Mouse (Mus musculus) hindbrain, postnatal 0 days (tissue): ENCODE results near the gene Ppm1b. TPM values are rescaled to one million over a fixed set of nuclear protein-coding genes. Genes with fewer than 3 reads are reported as not detected.

ENCODE experiments used
- ATAC-seq: fragments of 200-750 bp; cut with Nextera tagmentation; 2 replicates; pipeline ENCODE4 v1.8.0; 2017; ENCODE audit warnings: mild to moderate bottlenecking, moderate TSS enrichment, moderate library complexity
- DNase-seq: peaks from one replicate; pipeline ENCODE4 v3.0.0-alpha.2; 2015; ENCODE audit warnings: low spot score
- H3K27ac ChIP-seq: fragments of 300-500 bp; sonication (generic); 2 replicates; pipeline ENCODE4 v1.5.1; 2014; ENCODE audit warnings: mild to moderate bottlenecking
- H3K27me3 ChIP-seq: fragments of 300-500 bp; sonication (generic); 2 replicates; pipeline ENCODE4 v1.6.1; 2014; ENCODE audit warnings: low read length, mixed read lengths; ENCODE audit not compliant: insufficient read depth
- H3K36me3 ChIP-seq: fragments of 300-500 bp; sonication (generic); 2 replicates; pipeline ENCODE4 v1.6.1; 2014; ENCODE audit warnings: low read length, mixed read lengths; ENCODE audit not compliant: insufficient read depth
- H3K4me1 ChIP-seq: fragments of 300-500 bp; sonication (generic); 2 replicates; pipeline ENCODE4 v1.6.1; 2014; ENCODE audit warnings: antibody characterized with exemption, low read length, mixed read lengths; ENCODE audit not compliant: insufficient read depth
- H3K4me2 ChIP-seq: fragments of 300-500 bp; sonication (generic); 2 replicates; pipeline ENCODE4 v1.6.1; 2014; ENCODE audit warnings: low read depth, mild to moderate bottlenecking, low read length, moderate library complexity, mixed read lengths
- H3K4me3 ChIP-seq: fragments of 300-500 bp; sonication (generic); 2 replicates; pipeline ENCODE4 v1.5.1; 2014; ENCODE audit warnings: low read length
- H3K9ac ChIP-seq: fragments of 300-500 bp; sonication (generic); replicated peaks from 2 replicates; pipeline ENCODE4 v1.6.1; 2014; ENCODE audit warnings: mild to moderate bottlenecking, low read length, moderate library complexity, mixed read lengths
- H3K9me3 ChIP-seq: fragments of 300-500 bp; sonication (generic); 2 replicates; pipeline ENCODE4 v1.6.1; 2016; ENCODE audit warnings: low read length, mixed read lengths
- CTCF ChIP-seq: IDR thresholded peaks from 2 replicates; pipeline ENCODE4 v1.5.1; 2016; ENCODE audit warnings: antibody characterized with exemption, control low read depth, low read depth
- WGBS: fragments of 180-500 bp; shearing (Covaris S2); extraction: QIAGEN DNeasy Blood & Tissue Kit; methylation state at CpG from one replicate; pipeline ENCODE4 v1.1.7; 2014; 5-methylcytosine and 5-hydroxymethylcytosine counted together
- polyA plus RNA-seq: library from polyadenylated mRNA; unstranded; fragments of >200 nt; fragmentation: Nextera tagmentation; extraction: Ambion mirVana; gene quantifications from 2 replicates; pipeline ENCODE4 v1.2.1, GENCODE M21; 2015
- total RNA-seq: library from RNA; depleted of rRNA; stranded (reverse); fragments of >200 nt; gene quantifications from 2 replicates; pipeline ENCODE4 v1.2.3, GENCODE M21; 2014

The Ppm1b gene
- total and polyA plus RNA-seq, 2 experiments from 2014 or later = 49.1 to 61.8 TPM

DNA sequence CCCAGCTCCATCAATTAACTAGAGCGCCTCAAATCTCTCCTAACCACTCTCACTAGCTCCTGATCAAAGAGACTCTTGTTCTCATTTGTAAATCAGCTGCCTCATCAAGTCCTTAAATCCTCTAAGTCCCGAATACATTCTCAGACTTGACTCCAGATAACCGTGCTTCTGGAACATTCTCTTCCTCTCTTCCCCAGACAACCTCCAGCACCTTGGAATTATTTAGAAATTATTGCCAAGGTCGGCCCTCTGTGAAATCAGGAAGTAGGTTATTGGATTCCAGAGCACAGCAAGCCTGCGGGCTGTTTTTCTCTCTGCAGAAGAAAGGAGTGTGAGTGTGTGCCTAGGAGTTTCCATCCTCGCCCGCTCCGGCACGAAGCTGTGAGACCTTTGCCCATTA, 20.2 kb upstream of the Ppm1b start:
- Histone ChIP-seq H3K4me2 (no peak overlapping the region), H3K27me3 (no peaks in the 10 kb centered on the region), H3K4me1 (no peaks in the 10 kb centered on the region), H3K9ac (no peak overlapping the region), H3K27ac (peak overlapping the region; percentile 20; the same call in 1 of the 2 replicates), H3K9me3 (no peaks in the 10 kb centered on the region), H3K36me3 (no peaks in the 10 kb centered on the region), H3K4me3 (no peak overlapping the region)
- TF ChIP-seq CTCF = no peak
- WGBS = 63% methylated on average over 9 of the region's 9 CpGs
- DNase-seq (no peak), ATAC-seq (no peak)

DNA sequence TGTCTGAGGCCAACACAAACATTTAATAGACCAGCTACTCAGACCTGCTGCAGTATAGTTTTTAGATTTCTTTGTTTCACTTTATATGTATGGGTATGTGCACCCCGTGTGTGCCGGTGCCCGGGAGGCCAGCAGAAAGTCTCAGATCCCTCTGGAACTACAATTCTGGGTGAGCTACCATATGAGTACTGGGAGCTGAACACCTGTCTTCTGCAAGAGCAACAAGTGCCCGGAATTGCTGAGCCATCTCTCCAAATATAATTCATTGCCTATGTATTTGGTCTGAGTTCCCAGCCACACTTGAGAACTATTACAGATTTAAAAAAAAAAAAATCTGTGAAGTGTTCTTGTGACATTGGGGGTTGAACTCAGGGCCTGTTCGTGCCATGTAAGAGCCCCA, 19.7 kb upstream of the Ppm1b start:
- Histone ChIP-seq H3K27me3 (no peaks in the 10 kb centered on the region), H3K4me3 (no peak overlapping the region), H3K9ac (no peak overlapping the region), H3K4me2 (no peak overlapping the region), H3K4me1 (no peaks in the 10 kb centered on the region), H3K36me3 (no peaks in the 10 kb centered on the region), H3K9me3 (no peaks in the 10 kb centered on the region), H3K27ac (no peak overlapping the region)
- TF ChIP-seq CTCF = no peak
- ATAC-seq = no peak
- 85% methylated on average over 5 of the region's 5 CpGs for WGBS
- DNase-seq = no peak

- Histone ChIP-seq H3K27ac (no peak overlapping the region), H3K4me3 (no peak overlapping the region)
- WGBS = 90% methylated on average over 7 of the region's 7 CpGs
Observed at GRCm38 (mm10) chr17:84937220-84937619, 19.3 kb upstream of the Ppm1b start.

DNA sequence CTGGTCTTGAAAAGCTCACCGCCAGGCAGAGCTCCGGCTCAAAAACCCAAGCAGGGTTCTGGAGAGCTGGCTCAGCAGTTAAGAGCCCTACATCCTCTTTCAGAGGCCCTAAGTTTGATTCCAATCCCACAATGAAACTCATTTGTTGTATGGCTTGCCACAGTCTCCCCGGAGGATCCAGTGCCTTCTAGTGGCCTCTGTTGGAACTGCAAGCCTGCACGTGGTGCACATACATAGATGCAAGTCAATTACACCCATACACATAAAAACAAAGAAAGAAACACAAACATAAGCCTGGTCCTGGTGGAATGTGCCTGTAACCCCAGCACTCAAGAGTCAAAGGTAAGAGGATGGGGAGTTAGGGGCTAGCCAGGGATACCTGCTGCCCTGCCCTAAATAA, 18.3 kb upstream of the Ppm1b start:
- no peaks in the 10 kb centered on the region for H3K4me1 ChIP-seq
- H3K9ac ChIP-seq = no peak overlapping the region
- H3K36me3 ChIP-seq = no peaks in the 10 kb centered on the region
- no peak overlapping the region for H3K4me3 ChIP-seq
- WGBS = 94% methylated on average over 4 of the region's 4 CpGs
- no peaks in the 10 kb centered on the region for H3K27me3 ChIP-seq
- TF ChIP-seq CTCF = peak; percentile 21; the same call in 1 of the 2 replicates
- ATAC-seq = no peak
- H3K9me3 ChIP-seq = no peaks in the 10 kb centered on the region
- no peak for DNase-seq
- no peak overlapping the region for H3K27ac ChIP-seq
- no peak overlapping the region for H3K4me2 ChIP-seq

More at GRCm38 (mm10) chr17:84937220-84937619, 19.3 kb upstream of the Ppm1b start:
- no peak for TF ChIP-seq CTCF
- Histone ChIP-seq H3K4me2 (no peak overlapping the region), H3K4me1 (no peaks in the 10 kb centered on the region), H3K9ac (no peak overlapping the region), H3K9me3 (no peaks in the 10 kb centered on the region), H3K27me3 (no peaks in the 10 kb centered on the region), H3K36me3 (no peaks in the 10 kb centered on the region)
- DNase-seq (no peak), ATAC-seq (no peak)

DNA sequence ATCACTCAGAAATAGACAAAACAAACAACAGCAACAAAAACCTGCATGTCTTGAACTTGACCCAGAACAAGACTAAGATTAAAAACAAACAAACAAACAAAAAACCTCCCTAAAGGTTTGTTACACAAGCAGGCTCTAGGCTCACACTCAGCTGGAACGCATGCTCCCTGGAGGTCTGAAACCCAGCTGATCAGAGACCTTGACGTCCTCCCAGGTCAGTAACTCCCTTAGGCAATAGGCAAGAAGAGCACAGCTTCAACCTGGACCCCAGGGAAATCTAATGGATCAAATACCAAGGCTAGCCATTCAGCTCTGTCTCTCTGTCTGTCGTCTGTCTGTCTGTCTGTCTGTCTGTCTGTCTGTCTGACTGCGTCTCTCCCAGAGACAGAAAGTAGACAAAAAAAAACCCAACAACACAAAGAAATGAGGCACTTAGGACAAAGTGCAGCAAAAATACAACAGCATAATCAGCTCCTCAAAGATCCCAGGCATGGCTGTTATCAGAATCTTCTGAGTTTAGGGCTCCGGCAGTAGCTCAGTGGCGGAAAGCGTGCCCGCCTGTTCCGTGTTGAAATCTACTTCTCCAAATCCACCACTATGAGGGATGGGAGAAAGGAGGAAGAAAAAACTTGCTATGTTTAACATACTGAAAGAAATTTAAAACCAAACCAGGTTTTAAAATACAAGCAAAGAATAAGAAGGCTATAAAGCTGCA, 16.4 kb upstream of the Ppm1b start:
- no peaks in the 10 kb centered on the region for H3K4me1 ChIP-seq
- no peaks in the 10 kb centered on the region for H3K9me3 ChIP-seq
- DNase-seq (no peak), ATAC-seq (no peak)
- TF ChIP-seq CTCF = no peak
- no peak overlapping the region for H3K27ac ChIP-seq
- no peaks in the 10 kb centered on the region for H3K36me3 ChIP-seq
- WGBS = 82% methylated on average over 9 of the region's 9 CpGs
- H3K9ac ChIP-seq = no peak overlapping the region
- no peak overlapping the region for H3K4me3 ChIP-seq
- H3K27me3 ChIP-seq = no peaks in the 10 kb centered on the region
- no peak overlapping the region for H3K4me2 ChIP-seq

- Histone ChIP-seq H3K9me3 (no peaks in the 10 kb centered on the region), H3K4me2 (no peak overlapping the region), H3K27ac (no peak overlapping the region), H3K9ac (no peak overlapping the region), H3K27me3 (no peaks in the 10 kb centered on the region), H3K4me3 (no peak overlapping the region), H3K36me3 (no peaks in the 10 kb centered on the region), H3K4me1 (no peaks in the 10 kb centered on the region)
- TF ChIP-seq CTCF = no peak
- ATAC-seq (no peak), DNase-seq (no peak)
- 86% methylated on average over 12 of the region's 13 CpGs for WGBS
Observed at GRCm38 (mm10) chr17:84941291-84941868, 15.2 kb upstream of the Ppm1b start.
